Mouse (Mus musculus): ENCODE measurements at regions not wholly inside any gene's neighbourhood (a gene's known extent, or its start where the extent isn't known, plus 50 kb on each side); places are given as distances from the start of the nearest gene placed in this dataset.

GRCm38 (mm10) chr17:44378391-44378790, 190.0 kb downstream of the Clic5 start:
- DNase-seq (ENCODE audit: low read depth, low spot score) = no peak
- Histone ChIP-seq H3K27me3 (ENCODE audit: control insufficient read depth, insufficient read depth, low read length, poor library complexity, severe bottlenecking) (no peaks in the 10 kb centered on the region), H3K36me3 (ENCODE audit: control insufficient read depth, insufficient read depth, low read length, poor library complexity, severe bottlenecking) (no peaks in the 10 kb centered on the region)

GRCm38 (mm10) chr17:44388916-44389315, 200.5 kb downstream of the Clic5 start:
- Histone ChIP-seq H3K27me3 (ENCODE audit: control insufficient read depth, insufficient read depth, low read length, poor library complexity, severe bottlenecking) (no peaks in the 10 kb centered on the region), H3K36me3 (ENCODE audit: control insufficient read depth, insufficient read depth, low read length, poor library complexity, severe bottlenecking) (no peaks in the 10 kb centered on the region)
- DNase-seq (ENCODE audit: low read depth, low spot score) = no peak

- Histone ChIP-seq H3K27me3 (ENCODE audit: control insufficient read depth, insufficient read depth, low read length, poor library complexity, severe bottlenecking) (no peaks in the 10 kb centered on the region), H3K36me3 (ENCODE audit: control insufficient read depth, insufficient read depth, low read length, poor library complexity, severe bottlenecking) (no peaks in the 10 kb centered on the region)
- no peak for DNase-seq (ENCODE audit: low read depth, low spot score)
These were observed 209.4 kb downstream of the Clic5 start for GRCm38 (mm10) chr17:44397829-44398228.

GRCm38 (mm10) chr17:44398231-44398630, 209.8 kb downstream of the Clic5 start:
- no peak for DNase-seq (ENCODE audit: low read depth, low spot score)
- H3K36me3 ChIP-seq (ENCODE audit: control insufficient read depth, insufficient read depth, low read length, poor library complexity, severe bottlenecking) = no peaks in the 10 kb centered on the region
- no peaks in the 10 kb centered on the region for H3K27me3 ChIP-seq (ENCODE audit: control insufficient read depth, insufficient read depth, low read length, poor library complexity, severe bottlenecking)

- no peaks in the 10 kb centered on the region for H3K27me3 ChIP-seq (ENCODE audit: control insufficient read depth, insufficient read depth, low read length, poor library complexity, severe bottlenecking)
- DNase-seq (ENCODE audit: low read depth, low spot score) = no peak
- no peaks in the 10 kb centered on the region for H3K36me3 ChIP-seq (ENCODE audit: control insufficient read depth, insufficient read depth, low read length, poor library complexity, severe bottlenecking)
These were observed 216.5 kb downstream of the Clic5 start for GRCm38 (mm10) chr17:44404923-44405322.

GRCm38 (mm10) chr17:44410961-44411360, 222.6 kb downstream of the Clic5 start:
- no peak for DNase-seq (ENCODE audit: low read depth, low spot score)
- Histone ChIP-seq H3K36me3 (ENCODE audit: control insufficient read depth, insufficient read depth, low read length, poor library complexity, severe bottlenecking) (no peaks in the 10 kb centered on the region), H3K27me3 (ENCODE audit: control insufficient read depth, insufficient read depth, low read length, poor library complexity, severe bottlenecking) (no peaks in the 10 kb centered on the region)

- Histone ChIP-seq H3K36me3 (ENCODE audit: control insufficient read depth, insufficient read depth, low read length, poor library complexity, severe bottlenecking) (no peaks in the 10 kb centered on the region), H3K27me3 (ENCODE audit: control insufficient read depth, insufficient read depth, low read length, poor library complexity, severe bottlenecking) (no peaks in the 10 kb centered on the region)
- peak; percentile 46 for DNase-seq (ENCODE audit: low read depth, low spot score)
These were observed 230.5 kb downstream of the Clic5 start for GRCm38 (mm10) chr17:44418676-44419404.

GRCm38 (mm10) chr17:44419405-44419729, 231.0 kb downstream of the Clic5 start:
- no peaks in the 10 kb centered on the region for H3K36me3 ChIP-seq (ENCODE audit: control insufficient read depth, insufficient read depth, low read length, poor library complexity, severe bottlenecking)
- no peaks in the 10 kb centered on the region for H3K27me3 ChIP-seq (ENCODE audit: control insufficient read depth, insufficient read depth, low read length, poor library complexity, severe bottlenecking)
- DNase-seq (ENCODE audit: low read depth, low spot score) = no peak

- H3K27me3 ChIP-seq (ENCODE audit: control insufficient read depth, insufficient read depth, low read length, poor library complexity, severe bottlenecking) = no peaks in the 10 kb centered on the region
- no peak for DNase-seq (ENCODE audit: low read depth, low spot score)
These were observed 232.0 kb downstream of the Clic5 start for GRCm38 (mm10) chr17:44420098-44421070.

GRCm38 (mm10) chr17:44422161-44422560, 233.8 kb downstream of the Clic5 start:
- Histone ChIP-seq H3K27me3 (ENCODE audit: control insufficient read depth, insufficient read depth, low read length, poor library complexity, severe bottlenecking) (no peaks in the 10 kb centered on the region), H3K36me3 (ENCODE audit: control insufficient read depth, insufficient read depth, low read length, poor library complexity, severe bottlenecking) (no peaks in the 10 kb centered on the region)
- no peak for DNase-seq (ENCODE audit: low read depth, low spot score)

More at GRCm38 (mm10) chr17:44420098-44421070, 232.0 kb downstream of the Clic5 start:
- H3K36me3 ChIP-seq (ENCODE audit: control insufficient read depth, insufficient read depth, low read length, poor library complexity, severe bottlenecking) = no peaks in the 10 kb centered on the region

- no peaks in the 10 kb centered on the region for H3K27me3 ChIP-seq (ENCODE audit: control insufficient read depth, insufficient read depth, low read length, poor library complexity, severe bottlenecking)
- no peaks in the 10 kb centered on the region for H3K36me3 ChIP-seq (ENCODE audit: control insufficient read depth, insufficient read depth, low read length, poor library complexity, severe bottlenecking)
- DNase-seq (ENCODE audit: low read depth, low spot score) = no peak
These were observed 234.5 kb downstream of the Clic5 start for GRCm38 (mm10) chr17:44422865-44423264.

- Histone ChIP-seq H3K36me3 (ENCODE audit: control insufficient read depth, insufficient read depth, low read length, poor library complexity, severe bottlenecking) (no peaks in the 10 kb centered on the region), H3K27me3 (ENCODE audit: control insufficient read depth, insufficient read depth, low read length, poor library complexity, severe bottlenecking) (no peaks in the 10 kb centered on the region)
- DNase-seq (ENCODE audit: low read depth, low spot score) = no peak
These were observed 235.1 kb downstream of the Clic5 start for GRCm38 (mm10) chr17:44423471-44423985.

GRCm38 (mm10) chr17:44432524-44433295, 244.3 kb downstream of the Clic5 start:
- Histone ChIP-seq H3K27me3 (ENCODE audit: control insufficient read depth, insufficient read depth, low read length, poor library complexity, severe bottlenecking) (no peaks in the 10 kb centered on the region), H3K36me3 (ENCODE audit: control insufficient read depth, insufficient read depth, low read length, poor library complexity, severe bottlenecking) (no peaks in the 10 kb centered on the region)
- DNase-seq (ENCODE audit: low read depth, low spot score) = peak; percentile 41

- H3K27me3 ChIP-seq (ENCODE audit: control insufficient read depth, insufficient read depth, low read length, poor library complexity, severe bottlenecking) = no peaks in the 10 kb centered on the region
- DNase-seq (ENCODE audit: low read depth, low spot score) = no peak
- H3K36me3 ChIP-seq (ENCODE audit: control insufficient read depth, insufficient read depth, low read length, poor library complexity, severe bottlenecking) = no peaks in the 10 kb centered on the region
These were observed 244.9 kb downstream of the Clic5 start for GRCm38 (mm10) chr17:44433296-44433653.

Data from splenic B cell, adult 2 months (primary cell).